Mouse (Mus musculus) cerebellum, adult 2 months (tissue): Measurements from ENCODE around the gene Pon3.

ENCODE experiments used
- CTCF ChIP-seq: fragments of 200-500 bp; IDR thresholded peaks from 2 replicates; pipeline ENCODE4 v1.5.1; 2011; ENCODE audit warnings: low read depth, mild to moderate bottlenecking, control low read depth, low read length, moderate library complexity, borderline replicate concordance; ENCODE audit not compliant: insufficient read depth
- POLR2A ChIP-seq: fragments of 200-500 bp; IDR thresholded peaks from 2 replicates; pipeline ENCODE4 v1.6.1; 2011; ENCODE audit warnings: low read length, control low read depth, borderline replicate concordance; ENCODE audit not compliant: insufficient read depth

GRCm38 (mm10) chr6:5236843-5237371 is 19.2 kb downstream of the Pon3 start:
- no peak for TF ChIP-seq CTCF
- TF ChIP-seq POLR2A, result no peak
